Mouse (Mus musculus) hindbrain, postnatal 0 days (tissue): ENCODE measurements around the gene Pdzk1. TPM values are rescaled to one million over a fixed set of nuclear protein-coding genes. Genes with fewer than 3 reads are reported as not detected.

ENCODE experiments used
- ATAC-seq: fragments of 200-750 bp; cut with Nextera tagmentation; 2 replicates; pipeline ENCODE4 v1.8.0; 2017; ENCODE audit warnings: mild to moderate bottlenecking, moderate TSS enrichment, moderate library complexity
- DNase-seq: peaks from one replicate; pipeline ENCODE4 v3.0.0-alpha.2; 2015; ENCODE audit warnings: low spot score
- H3K27ac ChIP-seq: fragments of 300-500 bp; sonication (generic); 2 replicates; pipeline ENCODE4 v1.5.1; 2014; ENCODE audit warnings: mild to moderate bottlenecking
- H3K27me3 ChIP-seq: fragments of 300-500 bp; sonication (generic); 2 replicates; pipeline ENCODE4 v1.6.1; 2014; ENCODE audit warnings: low read length, mixed read lengths; ENCODE audit not compliant: insufficient read depth
- H3K36me3 ChIP-seq: fragments of 300-500 bp; sonication (generic); 2 replicates; pipeline ENCODE4 v1.6.1; 2014; ENCODE audit warnings: low read length, mixed read lengths; ENCODE audit not compliant: insufficient read depth
- H3K4me1 ChIP-seq: fragments of 300-500 bp; sonication (generic); 2 replicates; pipeline ENCODE4 v1.6.1; 2014; ENCODE audit warnings: antibody characterized with exemption, low read length, mixed read lengths; ENCODE audit not compliant: insufficient read depth
- H3K4me2 ChIP-seq: fragments of 300-500 bp; sonication (generic); 2 replicates; pipeline ENCODE4 v1.6.1; 2014; ENCODE audit warnings: low read depth, mild to moderate bottlenecking, low read length, moderate library complexity, mixed read lengths
- H3K4me3 ChIP-seq: fragments of 300-500 bp; sonication (generic); 2 replicates; pipeline ENCODE4 v1.5.1; 2014; ENCODE audit warnings: low read length
- H3K9ac ChIP-seq: fragments of 300-500 bp; sonication (generic); replicated peaks from 2 replicates; pipeline ENCODE4 v1.6.1; 2014; ENCODE audit warnings: mild to moderate bottlenecking, low read length, moderate library complexity, mixed read lengths
- H3K9me3 ChIP-seq: fragments of 300-500 bp; sonication (generic); 2 replicates; pipeline ENCODE4 v1.6.1; 2016; ENCODE audit warnings: low read length, mixed read lengths
- CTCF ChIP-seq: IDR thresholded peaks from 2 replicates; pipeline ENCODE4 v1.5.1; 2016; ENCODE audit warnings: antibody characterized with exemption, control low read depth, low read depth
- WGBS: fragments of 180-500 bp; shearing (Covaris S2); extraction: QIAGEN DNeasy Blood & Tissue Kit; methylation state at CpG from one replicate; pipeline ENCODE4 v1.1.7; 2014; 5-methylcytosine and 5-hydroxymethylcytosine counted together
- polyA plus RNA-seq: library from polyadenylated mRNA; unstranded; fragments of >200 nt; fragmentation: Nextera tagmentation; extraction: Ambion mirVana; gene quantifications from 2 replicates; pipeline ENCODE4 v1.2.1, GENCODE M21; 2015
- total RNA-seq: library from RNA; depleted of rRNA; stranded (reverse); fragments of >200 nt; gene quantifications from 2 replicates; pipeline ENCODE4 v1.2.3, GENCODE M21; 2014

Pdzk1 gene
- total and polyA plus RNA-seq, 2 experiments from 2014 or later, result 0.05 to 0.24 TPM

- 91% methylated on average over 3 of the region's 3 CpGs for WGBS
Measured at GRCm38 (mm10) chr3:96867863-96868262, 38.8 kb downstream of the Pdzk1 start.

DNA sequence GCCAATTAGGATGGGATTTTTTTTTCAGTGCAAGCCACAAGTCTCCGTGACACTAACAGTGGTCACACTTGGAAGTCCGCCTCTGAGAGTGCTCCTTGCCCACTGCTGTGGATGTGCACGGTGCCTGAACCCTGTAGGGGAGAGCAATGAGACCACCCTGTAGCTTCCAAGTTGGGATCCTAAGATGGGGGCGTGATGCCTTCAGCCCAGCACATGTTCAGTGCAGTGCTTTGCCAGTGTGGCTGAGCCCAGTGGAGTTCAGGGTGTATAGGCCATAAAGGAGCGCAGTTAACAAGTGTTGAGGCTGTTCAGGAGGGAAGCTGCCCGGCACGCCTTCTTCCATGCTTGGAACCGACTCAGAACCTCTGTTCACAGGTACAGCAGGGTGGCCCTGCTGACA, 39.5 kb downstream of the Pdzk1 start:
- no peak for DNase-seq
- ATAC-seq, result no peak
- no peaks in the 10 kb centered on the region for H3K9me3 ChIP-seq
- H3K4me1 ChIP-seq, result no peaks in the 10 kb centered on the region
- 94% methylated on average over 8 of the region's 8 CpGs for WGBS
- H3K4me2 ChIP-seq, result no peak overlapping the region
- peaks cover 36% of the 10 kb centered on the region for H3K36me3 ChIP-seq
- no peak overlapping the region for H3K4me3 ChIP-seq
- no peak for TF ChIP-seq CTCF
- no peak overlapping the region for H3K27ac ChIP-seq
- H3K27me3 ChIP-seq, result no peaks in the 10 kb centered on the region
- H3K9ac ChIP-seq, result no peak overlapping the region

More at GRCm38 (mm10) chr3:96867863-96868262, 38.8 kb downstream of the Pdzk1 start:
- no peak for TF ChIP-seq CTCF
- H3K4me2 ChIP-seq, result no peak overlapping the region
- ATAC-seq, result no peak
- DNase-seq, result no peak
- no peak overlapping the region for H3K9ac ChIP-seq
- H3K36me3 ChIP-seq, result peaks cover 29% of the 10 kb centered on the region
- no peak overlapping the region for H3K27ac ChIP-seq
- H3K4me3 ChIP-seq, result no peak overlapping the region
- no peaks in the 10 kb centered on the region for H3K4me1 ChIP-seq
- H3K9me3 ChIP-seq, result no peaks in the 10 kb centered on the region
- H3K27me3 ChIP-seq, result no peaks in the 10 kb centered on the region

- Histone ChIP-seq H3K9ac (no peak overlapping the region), H3K4me1 (no peaks in the 10 kb centered on the region), H3K9me3 (no peaks in the 10 kb centered on the region), H3K27ac (no peak overlapping the region), H3K36me3 (peaks cover 42% of the 10 kb centered on the region), H3K4me2 (no peak overlapping the region), H3K4me3 (no peak overlapping the region), H3K27me3 (no peaks in the 10 kb centered on the region)
- DNase-seq, result no peak
- TF ChIP-seq CTCF, result no peak
- 95% methylated on average over 7 of the region's 7 CpGs for WGBS
- ATAC-seq, result no peak
Measured at GRCm38 (mm10) chr3:96869091-96869490, 40.0 kb downstream of the Pdzk1 start.

DNA sequence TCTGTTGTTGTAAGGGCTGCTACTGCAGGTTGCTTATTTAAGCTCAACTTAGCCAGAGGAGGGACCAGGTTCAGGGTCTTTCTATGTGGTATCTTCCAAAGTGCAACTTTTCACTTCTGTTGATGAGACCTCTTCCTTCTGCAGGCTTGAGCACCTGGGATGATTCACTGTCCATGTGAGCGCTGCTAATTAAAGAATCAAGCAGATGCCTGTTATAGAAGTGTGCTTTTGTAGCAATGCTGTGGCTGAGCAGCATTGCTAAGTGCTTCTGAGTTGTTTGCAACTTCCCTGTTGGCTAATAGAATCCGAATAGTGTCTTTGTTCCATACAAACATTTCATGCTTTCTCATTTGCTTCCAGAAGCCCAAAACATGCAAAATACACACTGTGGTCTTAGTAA, 41.2 kb downstream of the Pdzk1 start:
- H3K27ac ChIP-seq, result no peak overlapping the region
- H3K4me3 ChIP-seq, result no peak overlapping the region
- no peaks in the 10 kb centered on the region for H3K9me3 ChIP-seq
- H3K36me3 ChIP-seq, result peaks cover 48% of the 10 kb centered on the region
- H3K4me2 ChIP-seq, result no peak overlapping the region
- WGBS, result 97% methylated on average over 2 of the region's 2 CpGs
- no peak for TF ChIP-seq CTCF
- ATAC-seq, result no peak
- no peak for DNase-seq
- no peak overlapping the region for H3K9ac ChIP-seq
- no peaks in the 10 kb centered on the region for H3K4me1 ChIP-seq
- H3K27me3 ChIP-seq, result no peaks in the 10 kb centered on the region

DNA sequence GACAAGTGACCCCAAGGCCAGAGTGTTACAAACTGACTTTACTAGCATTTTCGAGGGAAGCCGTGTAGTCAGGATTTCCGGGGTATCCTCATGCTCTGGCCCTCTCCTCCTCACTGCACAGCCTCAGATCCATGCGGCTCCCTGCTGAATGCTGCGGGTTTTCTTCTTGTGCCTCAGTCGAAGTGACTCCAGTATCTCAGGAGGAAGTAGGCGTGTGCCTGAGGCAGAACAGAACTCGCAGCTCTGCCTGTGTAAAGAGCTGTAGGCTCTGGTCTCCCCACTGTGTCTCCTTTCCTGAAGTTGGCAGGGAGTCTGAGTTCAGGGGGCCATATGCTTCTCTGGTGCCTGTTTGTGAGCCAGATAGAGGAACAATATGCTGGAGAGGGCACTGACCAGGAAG, 42.0 kb downstream of the Pdzk1 start:
- no peak for ATAC-seq
- no peaks in the 10 kb centered on the region for H3K9me3 ChIP-seq
- H3K36me3 ChIP-seq, result peaks cover 52% of the 10 kb centered on the region
- H3K4me3 ChIP-seq, result no peak overlapping the region
- no peak overlapping the region for H3K4me2 ChIP-seq
- H3K27me3 ChIP-seq, result no peaks in the 10 kb centered on the region
- TF ChIP-seq CTCF, result no peak
- no peak overlapping the region for H3K9ac ChIP-seq
- 93% methylated on average over 8 of the region's 8 CpGs for WGBS
- H3K4me1 ChIP-seq, result no peaks in the 10 kb centered on the region
- no peak for DNase-seq
- H3K27ac ChIP-seq, result no peak overlapping the region

DNA sequence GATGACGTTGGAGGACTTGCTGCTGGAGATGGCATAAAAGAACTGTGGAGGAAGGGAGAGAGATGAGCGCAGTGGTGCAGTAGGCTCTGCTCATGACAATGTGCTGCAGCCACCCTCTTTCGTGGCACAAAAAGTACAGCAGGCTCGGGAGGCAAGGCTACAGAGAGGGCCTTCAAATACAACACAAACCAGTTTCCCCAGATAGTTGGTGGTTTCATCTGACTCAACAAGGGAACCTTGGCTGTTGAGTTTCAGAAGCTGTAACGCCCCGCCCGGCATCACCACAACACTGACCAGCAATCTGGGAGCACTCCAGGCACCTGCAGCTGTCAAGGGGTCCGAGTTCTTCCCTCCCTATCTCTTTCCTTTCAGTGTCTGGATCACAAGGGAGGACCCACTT, 43.4 kb downstream of the Pdzk1 start:
- no peak for TF ChIP-seq CTCF
- Histone ChIP-seq H3K36me3 (peaks cover 52% of the 10 kb centered on the region), H3K4me1 (no peaks in the 10 kb centered on the region), H3K4me3 (no peak overlapping the region), H3K27ac (no peak overlapping the region), H3K27me3 (no peaks in the 10 kb centered on the region), H3K4me2 (no peak overlapping the region), H3K9ac (no peak overlapping the region), H3K9me3 (no peaks in the 10 kb centered on the region)
- no peak for ATAC-seq
- WGBS, result 97% methylated on average over 8 of the region's 8 CpGs
- no peak for DNase-seq

DNA sequence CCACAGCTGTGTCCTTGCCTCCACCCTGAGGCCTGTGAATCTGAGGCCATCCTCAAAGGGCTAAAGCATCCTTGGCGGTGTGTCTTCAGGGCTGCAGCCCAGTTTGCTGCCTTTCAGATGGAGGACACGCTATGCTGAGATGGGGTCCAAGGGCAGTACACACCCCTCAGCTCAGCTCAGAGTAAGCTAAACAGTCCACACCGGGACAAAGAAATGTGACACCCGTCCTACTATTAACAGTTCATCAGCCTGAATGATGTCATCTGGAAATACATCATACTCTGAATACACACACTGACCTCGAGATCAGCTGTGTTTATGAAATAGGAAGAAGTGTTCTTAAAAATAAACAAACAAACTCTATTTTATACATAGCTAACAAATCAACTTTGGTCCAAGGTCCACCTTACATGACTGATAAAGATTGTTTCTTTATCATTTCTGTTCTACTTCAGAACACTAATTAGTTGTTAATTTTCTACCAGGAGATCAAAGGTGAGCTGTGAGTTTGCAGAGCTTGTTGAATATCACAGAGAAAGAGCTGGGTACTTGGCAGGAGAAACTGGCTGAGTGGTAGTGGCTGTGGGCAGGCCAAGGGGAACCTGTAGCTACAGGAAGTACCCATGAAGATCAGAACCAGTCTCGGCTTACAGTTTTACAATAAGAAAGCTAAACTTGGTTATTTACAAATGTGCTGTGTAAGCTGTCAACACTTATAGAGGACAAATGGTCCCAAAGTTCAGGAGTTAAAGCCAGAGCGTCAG, 45.9 kb downstream of the Pdzk1 start:
- no peak overlapping the region for H3K27ac ChIP-seq
- DNase-seq (no peak), ATAC-seq (no peak)
- no peak overlapping the region for H3K4me2 ChIP-seq
- WGBS, result 91% methylated on average over 7 of the region's 7 CpGs
- peaks cover 46% of the 10 kb centered on the region for H3K36me3 ChIP-seq
- H3K4me1 ChIP-seq, result no peaks in the 10 kb centered on the region
- TF ChIP-seq CTCF, result no peak
- H3K27me3 ChIP-seq, result no peaks in the 10 kb centered on the region
- no peak overlapping the region for H3K4me3 ChIP-seq
- H3K9me3 ChIP-seq, result no peaks in the 10 kb centered on the region
- no peak overlapping the region for H3K9ac ChIP-seq
